Mouse (Mus musculus): ENCODE data around the gene Lrrc14b. TPM values are rescaled to one million over a fixed set of nuclear protein-coding genes. Genes with fewer than 3 reads are reported as not detected.

Gene Lrrc14b
- total RNA-seq, 2 experiments from 2014 or later = not detected

Small RNA genes within 50 kb of the gene (microRNA-seq; reads per million reads assigned to microRNA genes)
- gene Mir692-3 = 0 reads per million in 2 experiments

Other genes starting within 250 kb of the Lrrc14b start
- gene Slc9a3, start 242.5 kb downstream of the Lrrc14b start, total RNA-seq (2021) = 1 to 10 TPM in 1 of 2 experiments, under 1 TPM in 1; 0.77 to 1.3 TPM
- 10 to 100 TPM; 63.6 to 70.9 TPM for gene Exoc3, start 155.3 kb downstream of the Lrrc14b start, total RNA-seq (2021)
- under 1 TPM; 0.50 to 0.58 TPM for gene Ahrr, start 71.7 kb downstream of the Lrrc14b start, total RNA-seq (2021)
- 10 to 100 TPM; 68.7 to 70.7 TPM for gene Pdcd6, start 46.4 kb downstream of the Lrrc14b start, total RNA-seq (2021)
- 100 to 1,000 TPM; 347 to 354 TPM for gene Sdha, start 13.7 kb downstream of the Lrrc14b start, total RNA-seq (2021)
- 10 to 100 TPM; 85.6 to 85.8 TPM for gene Ccdc127, start 13.7 kb downstream of the Lrrc14b start, total RNA-seq (2021)
- gene Zfp72, start 26.8 kb upstream of the Lrrc14b start, total RNA-seq (2021) = 1 to 10 TPM; 5.0 to 5.1 TPM
- 100 to 1,000 TPM; 173 to 201 TPM for gene Ftl1-ps1, start 35.7 kb upstream of the Lrrc14b start, total RNA-seq (2021)
- gene Zfp825, start 130.0 kb upstream of the Lrrc14b start, total RNA-seq (2021) = 1 to 10 TPM; 6.6 to 7.1 TPM